Mouse (Mus musculus) liver, adult 2 months (tissue): Measurements from ENCODE around the gene Rsl24d1. TPM values are rescaled to one million over a fixed set of nuclear protein-coding genes. Genes with fewer than 3 reads are reported as not detected.
"Not testable (repeated sequence)": the region's sequence is repeated elsewhere in the genome, so short reads cannot be mapped to it uniquely, and the experiment has no call there.

Experiments
- DNase-seq: peaks from one replicate; pipeline ENCODE4 v3.0.0-alpha.2; 2011; ENCODE audit warnings: low read depth, low spot score; ENCODE audit errors: extremely low read depth
- H3K27ac ChIP-seq: fragments of 200-500 bp; replicated peaks from 2 replicates; pipeline ENCODE4 v1.5.1; 2012; ENCODE audit warnings: low read depth, mild to moderate bottlenecking, control low read depth, inconsistent platforms, low read length; ENCODE audit not compliant: insufficient read depth
- H3K27me3 ChIP-seq: fragments of 200-500 bp; 2 replicates; pipeline ENCODE4 v1.6.1; 2012; ENCODE audit warnings: mild to moderate bottlenecking, moderate library complexity, low read length, inconsistent platforms; ENCODE audit not compliant: control insufficient read depth, insufficient read depth
- H3K36me3 ChIP-seq: fragments of 200-500 bp; 2 replicates; pipeline ENCODE4 v1.6.1; 2012; ENCODE audit warnings: low read length, inconsistent platforms; ENCODE audit not compliant: control insufficient read depth, insufficient read depth
- H3K4me1 ChIP-seq: fragments of 200-500 bp; 2 replicates; pipeline ENCODE4 v1.6.1; 2011; ENCODE audit warnings: low read length; ENCODE audit not compliant: control insufficient read depth, insufficient read depth
- H3K4me3 ChIP-seq: fragments of 200-500 bp; 2 replicates; pipeline ENCODE4 v1.5.1; 2011; ENCODE audit warnings: low read depth, mild to moderate bottlenecking, control low read depth, low read length, moderate library complexity; ENCODE audit not compliant: insufficient read depth
- H3K79me2 ChIP-seq: fragments of 200-500 bp; 2 replicates; pipeline ENCODE4 v1.6.1; 2012; ENCODE audit warnings: inconsistent platforms, mild to moderate bottlenecking, low read length, moderate library complexity; ENCODE audit not compliant: control insufficient read depth, insufficient read depth
- H3K9ac ChIP-seq: fragments of 200-500 bp; 2 replicates; pipeline ENCODE4 v1.6.1; 2012; ENCODE audit warnings: low read depth, mild to moderate bottlenecking, control low read depth, inconsistent platforms, low read length
- CTCF ChIP-seq: fragments of 200-500 bp; IDR thresholded peaks from 2 replicates; pipeline ENCODE4 v1.5.1; 2011; ENCODE audit warnings: low read depth, low read length, control low read depth
- POLR2A ChIP-seq: fragments of 200-500 bp; IDR thresholded peaks from 2 replicates; pipeline ENCODE4 v1.6.1; 2011; ENCODE audit warnings: low read length, control low read depth; ENCODE audit not compliant: insufficient read depth; ENCODE audit errors: extremely low read depth
- WGBS: fragments of 180-500 bp; shearing (Covaris S2); methylation state at CpG from one replicate; pipeline ENCODE4 v1.1.7; 2018; 5-methylcytosine and 5-hydroxymethylcytosine counted together
- polyA plus RNA-seq: library from polyadenylated mRNA; depleted of rRNA; stranded (reverse); fragments of >200 nt; gene quantifications from 2 replicates; pipeline ENCODE4 v1.2.3, GENCODE M21; 2012
- total RNA-seq: library from RNA; depleted of rRNA; stranded (reverse); fragments of >200 nt; gene quantifications from 2 replicates; pipeline ENCODE4 v1.2.3, GENCODE M21; 2014

Rsl24d1 gene
- total and polyA plus RNA-seq, 2 experiments = 11.2 to 34.9 TPM

DNA sequence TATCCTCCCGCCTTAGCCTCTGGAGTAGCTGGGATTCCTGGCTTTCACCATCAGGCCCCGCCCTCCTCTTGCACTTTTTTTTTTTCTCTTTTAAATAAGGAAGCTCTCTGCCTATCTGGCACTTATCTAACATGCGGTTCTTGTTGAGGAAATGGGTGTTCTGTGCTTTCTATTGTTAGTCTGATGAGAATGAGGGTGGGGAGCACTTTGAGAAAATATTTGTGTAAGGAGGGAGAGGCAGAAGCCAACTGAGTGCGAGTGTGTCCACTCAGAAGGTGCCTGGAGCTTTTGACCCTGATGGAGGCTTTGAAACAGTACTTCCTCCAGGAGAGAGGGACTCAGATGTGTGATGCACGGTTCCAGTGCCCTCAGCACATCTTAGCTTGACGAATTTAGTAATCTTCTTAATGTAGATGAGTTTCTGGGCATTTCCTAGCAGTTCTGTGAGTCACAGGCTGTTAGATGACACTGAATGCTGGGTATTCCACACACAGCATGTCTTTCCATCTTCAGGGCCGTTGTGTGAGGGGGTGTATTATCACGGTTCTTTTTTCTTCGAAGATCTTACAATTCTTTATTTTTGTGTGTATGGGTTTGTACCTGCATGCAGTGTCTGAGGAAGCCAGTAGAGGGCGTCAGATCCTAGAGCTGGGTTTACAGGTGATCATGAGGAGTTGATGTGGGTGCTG, 42.1 kb upstream of the Rsl24d1 start:
- no peaks in the 10 kb centered on the region; the same call in 1 of the 2 replicates for H3K36me3 ChIP-seq
- TF ChIP-seq CTCF (no peak), POLR2A (no peak)
- no peak overlapping the region for H3K9ac ChIP-seq
- no peaks in the 10 kb centered on the region for H3K79me2 ChIP-seq
- H3K27me3 ChIP-seq = no peaks in the 10 kb centered on the region
- DNase-seq = no peak
- no peak overlapping the region for H3K4me3 ChIP-seq
- H3K27ac ChIP-seq = peak overlapping the region; percentile 31
- peaks cover 6% of the 10 kb centered on the region for H3K4me1 ChIP-seq
- 72% methylated on average over 10 of the region's 10 CpGs for WGBS

DNA sequence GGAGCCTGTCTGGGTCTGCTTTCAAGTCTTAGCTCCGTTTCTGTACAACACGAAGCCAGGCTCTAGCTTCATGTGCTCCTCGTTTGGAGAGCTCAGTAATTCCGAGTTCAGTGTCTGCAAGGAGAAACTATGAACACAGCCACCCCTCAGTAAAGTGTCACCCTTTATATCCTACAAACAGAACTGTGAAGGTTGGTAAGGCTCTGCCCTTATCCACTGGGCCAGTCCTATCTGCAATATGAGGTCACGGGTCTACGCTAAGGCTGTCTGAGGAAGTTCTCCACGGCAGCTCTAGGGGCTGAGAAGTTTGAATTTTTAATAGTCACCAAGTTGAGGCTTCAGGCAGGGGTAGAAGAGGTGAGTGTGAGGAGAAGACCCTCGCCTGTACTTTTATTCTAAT, 40.8 kb upstream of the Rsl24d1 start:
- Histone ChIP-seq H3K9ac (no peak overlapping the region), H3K36me3 (no peaks in the 10 kb centered on the region; the same call in 1 of the 2 replicates), H3K27ac (no peak overlapping the region), H3K27me3 (no peaks in the 10 kb centered on the region), H3K4me1 (peaks cover 6% of the 10 kb centered on the region), H3K79me2 (no peaks in the 10 kb centered on the region), H3K4me3 (no peak overlapping the region)
- DNase-seq = no peak
- WGBS = 82% methylated on average over 8 of the region's 8 CpGs
- TF ChIP-seq POLR2A (no peak), CTCF (no peak)

DNA sequence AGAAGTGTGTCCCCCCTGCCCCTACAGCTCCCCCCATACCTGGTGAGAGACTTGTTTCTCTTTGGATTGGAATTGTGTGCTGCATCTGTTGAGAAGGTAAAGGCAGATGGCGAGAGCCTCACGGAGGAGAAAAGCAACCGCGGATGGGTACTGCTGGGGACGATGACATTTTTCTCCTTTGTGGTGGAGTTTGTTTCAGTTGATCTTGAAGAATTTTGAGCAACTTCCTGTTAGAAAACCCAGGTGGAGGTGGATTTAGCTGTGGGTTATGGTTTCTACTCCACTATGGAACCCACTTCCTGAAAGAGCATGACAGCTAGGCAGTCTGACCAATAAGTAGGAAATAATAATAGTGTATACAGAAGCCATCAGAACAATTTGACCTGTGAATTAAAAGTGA, 40.1 kb upstream of the Rsl24d1 start:
- no peak overlapping the region for H3K27ac ChIP-seq
- no peak overlapping the region for H3K4me3 ChIP-seq
- no peaks in the 10 kb centered on the region; the same call in 1 of the 2 replicates for H3K36me3 ChIP-seq
- H3K27me3 ChIP-seq = no peaks in the 10 kb centered on the region
- TF ChIP-seq POLR2A (no peak), CTCF (no peak)
- H3K4me1 ChIP-seq = peaks cover 3% of the 10 kb centered on the region
- no peak overlapping the region for H3K9ac ChIP-seq
- no peaks in the 10 kb centered on the region for H3K79me2 ChIP-seq
- 86% methylated on average over 5 of the region's 5 CpGs for WGBS
- DNase-seq = no peak

DNA sequence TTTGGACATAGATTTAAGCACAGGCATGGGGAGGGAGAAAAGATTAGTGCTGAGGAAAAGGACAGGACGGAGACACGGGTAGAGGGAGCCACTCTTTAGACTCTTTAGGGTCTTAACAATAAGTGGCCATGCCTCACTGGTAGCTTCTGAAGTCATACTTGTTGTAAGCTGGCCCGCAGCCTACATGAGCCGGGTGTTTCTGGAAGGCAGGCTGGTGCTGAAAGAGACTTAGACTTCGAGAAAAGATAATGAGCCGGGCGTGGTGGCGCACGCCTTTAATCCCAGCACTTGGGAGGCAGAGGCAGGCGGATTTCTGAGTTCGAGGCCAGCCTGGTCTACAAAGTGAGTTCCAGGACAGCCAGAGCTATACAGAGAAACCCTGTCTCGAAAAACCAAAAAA, 33.9 kb upstream of the Rsl24d1 start:
- not testable (repeated sequence) for H3K36me3 ChIP-seq, H3K4me3 ChIP-seq, H3K27me3 ChIP-seq, H3K9ac ChIP-seq, H3K4me1 ChIP-seq, H3K27ac ChIP-seq, H3K79me2 ChIP-seq, DNase-seq
- WGBS = 89% methylated on average over 11 of the region's 12 CpGs

DNA sequence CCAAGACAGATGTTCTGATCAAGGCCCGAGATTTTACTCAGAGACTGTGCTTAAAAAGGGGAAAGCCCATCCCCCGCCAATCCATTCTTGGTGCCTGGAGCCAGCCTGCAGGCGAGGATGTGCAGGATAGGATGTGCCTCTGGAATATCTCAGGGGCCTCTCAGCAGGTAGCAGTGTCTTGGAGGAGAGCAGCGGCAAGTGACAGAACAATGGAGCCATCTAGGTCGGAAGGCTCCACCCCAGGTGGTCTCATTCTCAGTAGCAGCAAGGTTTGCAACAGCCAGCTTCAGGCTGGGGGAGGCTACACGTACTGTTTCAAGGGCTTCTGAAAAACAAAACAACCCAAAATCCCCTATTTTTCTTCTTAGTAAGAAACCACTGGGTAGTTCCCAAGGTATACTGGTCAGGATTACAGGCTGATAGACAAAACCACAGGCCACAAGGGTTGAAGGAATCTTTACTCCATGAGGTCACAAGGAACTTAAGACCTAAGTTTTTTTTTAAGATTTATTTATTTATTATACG, 33.4 kb upstream of the Rsl24d1 start:
- Histone ChIP-seq H3K9ac (no peak overlapping the region), H3K27ac (no peak overlapping the region), H3K4me3 (no peak overlapping the region), H3K27me3 (no peaks in the 10 kb centered on the region), H3K36me3 (no peaks in the 10 kb centered on the region; the same call in 1 of the 2 replicates), H3K79me2 (no peaks in the 10 kb centered on the region), H3K4me1 (no peaks in the 10 kb centered on the region)
- TF ChIP-seq CTCF (no peak), POLR2A (no peak)
- 85% methylated on average over 7 of the region's 7 CpGs for WGBS
- DNase-seq = no peak

DNA sequence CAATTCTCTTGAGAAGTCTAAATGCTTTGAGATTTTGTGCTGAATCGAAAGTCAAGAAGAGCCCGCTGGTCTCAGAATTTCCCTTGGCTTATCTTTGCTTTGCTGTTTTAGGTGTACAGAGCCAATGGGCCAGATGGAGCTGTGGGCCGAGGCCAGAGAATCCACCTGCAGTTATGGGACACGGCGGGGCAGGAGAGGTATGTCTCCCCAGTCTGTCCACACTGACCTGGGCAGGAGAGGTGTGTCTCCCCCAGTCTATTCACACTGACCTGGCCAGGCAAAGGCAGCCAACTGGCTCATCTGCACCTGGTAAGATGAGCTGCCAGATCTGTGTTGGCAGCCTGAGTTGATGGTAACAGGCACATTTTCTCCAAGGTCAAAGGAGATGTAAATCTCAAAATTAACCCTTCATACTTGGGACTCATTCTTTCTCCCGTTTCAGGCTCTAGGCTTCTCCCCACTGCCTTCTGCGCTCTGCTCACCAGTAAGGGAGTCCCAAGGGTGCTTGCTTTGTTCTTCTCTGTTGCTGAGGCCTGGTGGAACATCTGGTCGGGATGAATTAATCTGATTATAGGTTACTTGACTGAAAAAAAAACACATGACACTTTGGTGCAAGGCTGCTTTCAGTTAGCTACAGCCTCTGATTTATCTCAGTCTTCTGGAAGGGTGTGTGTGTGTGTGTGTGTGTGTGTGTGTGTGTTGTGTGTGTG, 30.8 kb upstream of the Rsl24d1 start:
- no peaks in the 10 kb centered on the region for H3K79me2 ChIP-seq
- H3K36me3 ChIP-seq = no peaks in the 10 kb centered on the region
- no peak for DNase-seq
- WGBS = 85% methylated on average over 8 of the region's 8 CpGs
- no peaks in the 10 kb centered on the region for H3K27me3 ChIP-seq
- no peak overlapping the region for H3K27ac ChIP-seq
- TF ChIP-seq POLR2A = no peak
- no peak for TF ChIP-seq CTCF
- H3K4me3 ChIP-seq = no peak overlapping the region
- H3K9ac ChIP-seq = no peak overlapping the region
- peaks cover 1% of the 10 kb centered on the region; the same call in 1 of the 2 replicates for H3K4me1 ChIP-seq
